Mouse (Mus musculus) embryonic facial prominence, embryonic 13.5 days (tissue): ENCODE results near the gene Gm10803. TPM values are rescaled to one million over a fixed set of nuclear protein-coding genes. Genes with fewer than 3 reads are reported as not detected.

Source experiments
- ATAC-seq: fragments of 200-750 bp; cut with Nextera tagmentation; 2 replicates; pipeline ENCODE4 v1.8.0; 2017; ENCODE audit warnings: low read depth; ENCODE audit not compliant: insufficient number of reproducible peaks, insufficient read depth, low FRiP score, low TSS enrichment
- H3K27ac ChIP-seq: fragments of 300-500 bp; sonication (generic); 2 replicates; pipeline ENCODE4 v1.5.1; 2015; ENCODE audit warnings: moderate library complexity, mild to moderate bottlenecking, inconsistent platforms
- H3K27me3 ChIP-seq: fragments of 300-500 bp; sonication (generic); 2 replicates; pipeline ENCODE4 v1.6.1; 2015; ENCODE audit warnings: mild to moderate bottlenecking, inconsistent platforms
- H3K36me3 ChIP-seq: fragments of 300-500 bp; sonication (generic); 2 replicates; pipeline ENCODE4 v1.6.1; 2015; ENCODE audit warnings: mild to moderate bottlenecking, inconsistent platforms
- H3K4me1 ChIP-seq: fragments of 300-500 bp; sonication (generic); 2 replicates; pipeline ENCODE4 v1.6.1; 2015; ENCODE audit warnings: inconsistent platforms
- H3K4me2 ChIP-seq: fragments of 300-500 bp; sonication (generic); 2 replicates; pipeline ENCODE4 v1.6.1; 2015; ENCODE audit warnings: moderate library complexity, mild to moderate bottlenecking, inconsistent platforms
- H3K4me3 ChIP-seq: fragments of 300-500 bp; sonication (generic); 2 replicates; pipeline ENCODE4 v1.5.1; 2015; ENCODE audit warnings: mild to moderate bottlenecking, inconsistent platforms
- H3K9ac ChIP-seq: fragments of 300-500 bp; sonication (generic); 2 replicates; pipeline ENCODE4 v1.6.1; 2015; ENCODE audit warnings: mild to moderate bottlenecking, inconsistent platforms
- H3K9me3 ChIP-seq: fragments of 300-500 bp; sonication (generic); 2 replicates; pipeline ENCODE4 v1.6.1; 2016; ENCODE audit warnings: inconsistent platforms
- WGBS: fragments of 180-500 bp; shearing (Covaris S2); methylation state at CpG from one replicate; pipeline ENCODE4 v1.1.7; 2015; ENCODE audit warnings: mixed read lengths; 5-methylcytosine and 5-hydroxymethylcytosine counted together
- polyA plus RNA-seq: library from polyadenylated mRNA; unstranded; fragments of >200 nt; fragmentation: Nextera tagmentation; extraction: Ambion mirVana; gene quantifications from 2 replicates; pipeline ENCODE4 v1.2.1, GENCODE M21; 2015

Gene Gm10803
- polyA plus RNA-seq, 1 experiment from 2014 or later: not detected

- no peak overlapping the region for H3K4me2 ChIP-seq
- H3K4me1 ChIP-seq: peaks cover 27% of the 10 kb centered on the region
- no peaks in the 10 kb centered on the region for H3K27me3 ChIP-seq
- H3K9me3 ChIP-seq: no peaks in the 10 kb centered on the region
- H3K4me3 ChIP-seq: no peak overlapping the region
- ATAC-seq: no peak
- H3K27ac ChIP-seq: no peak overlapping the region
- no peak overlapping the region for H3K9ac ChIP-seq
- 71% methylated on average over 2 of the region's 2 CpGs for WGBS
- no peaks in the 10 kb centered on the region for H3K36me3 ChIP-seq
Measured at GRCm38 (mm10) chr2:93541771-93542170, 18.6 kb upstream of the Gm10803 start.

DNA sequence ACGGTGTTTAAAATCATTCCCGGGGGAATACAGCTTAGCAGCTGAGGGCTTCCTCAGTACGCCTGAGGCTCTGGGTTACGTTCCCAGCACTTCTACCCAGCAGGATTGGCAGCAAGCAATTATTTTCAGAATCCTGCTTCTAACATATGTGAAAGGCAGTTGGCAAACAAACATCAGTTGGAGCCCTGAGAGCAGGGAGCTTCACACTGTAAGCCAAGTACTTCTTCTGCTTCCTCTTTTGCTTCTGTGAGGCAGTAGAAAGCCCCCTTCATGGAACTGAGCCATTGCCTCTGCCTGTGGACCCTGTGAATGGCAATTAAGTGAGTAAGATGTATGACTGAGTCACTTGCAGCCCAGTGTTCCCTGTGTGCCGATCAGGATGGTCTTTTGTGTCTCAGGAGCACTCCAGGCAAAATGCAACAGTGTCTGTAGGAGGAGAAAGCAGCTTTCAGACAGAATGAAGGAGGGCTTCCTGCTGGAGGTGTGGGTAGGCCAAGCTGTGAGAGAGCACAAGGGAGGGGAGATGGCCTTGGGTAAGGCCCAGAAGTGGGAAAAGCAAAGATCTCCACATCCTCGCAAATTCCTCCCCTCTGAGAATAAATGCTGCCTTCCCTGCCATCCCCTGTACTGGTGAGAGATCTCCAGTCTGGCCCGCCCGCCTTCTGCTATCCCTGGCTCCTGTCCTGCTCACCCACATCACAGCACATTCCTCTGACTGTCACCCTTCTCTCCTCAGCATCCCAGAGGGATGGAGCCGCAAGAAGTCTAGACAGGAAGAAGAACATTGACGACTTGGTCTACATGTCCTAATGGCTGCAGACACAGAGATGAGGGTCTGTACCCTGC lies 7.5 kb upstream of the Gm10803 start:
- 41% methylated on average over 10 of the region's 10 CpGs for WGBS

DNA sequence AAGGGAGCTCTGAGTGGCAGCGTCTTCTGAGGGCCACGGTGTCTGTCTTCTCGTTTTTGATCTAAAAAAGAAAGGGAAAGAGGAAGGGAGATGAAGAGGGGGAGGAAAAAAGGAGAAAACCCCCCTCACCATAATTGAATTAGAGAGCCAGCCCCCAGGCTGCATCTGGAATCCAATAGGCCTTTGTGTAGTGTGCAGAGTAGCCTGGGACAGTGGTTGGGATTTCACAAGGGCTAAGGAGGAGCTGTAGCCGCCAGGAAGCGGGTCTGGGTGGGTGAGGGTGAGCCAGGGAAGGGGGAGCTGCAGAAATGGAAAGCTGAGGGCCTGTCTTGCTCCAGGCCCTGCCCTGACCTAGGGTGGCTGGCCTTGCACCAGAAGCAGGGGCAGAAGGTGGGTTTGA lies 6.5 kb upstream of the Gm10803 start:
- Histone ChIP-seq H3K36me3 (no peaks in the 10 kb centered on the region), H3K4me2 (0 out of 2 replicates have a peak overlapping the region, but pooled peaks have one; percentile 7), H3K4me3 (no peak overlapping the region), H3K9ac (0 out of 2 replicates have a peak overlapping the region, but pooled peaks have one; percentile 21), H3K9me3 (no peaks in the 10 kb centered on the region), H3K4me1 (peaks cover 35% of the 10 kb centered on the region), H3K27ac (peak overlapping the region; percentile 82), H3K27me3 (no peaks in the 10 kb centered on the region)
- 14% methylated on average over 5 of the region's 5 CpGs for WGBS
- ATAC-seq: no peak

More for the DNA sequence above, 7.5 kb upstream of the Gm10803 start:
- Histone ChIP-seq H3K36me3 (no peaks in the 10 kb centered on the region), H3K9me3 (no peaks in the 10 kb centered on the region), H3K27ac (peak overlapping the region; percentile 82), H3K4me3 (no peak overlapping the region), H3K4me2 (no peak overlapping the region), H3K4me1 (peaks cover 43% of the 10 kb centered on the region), H3K27me3 (no peaks in the 10 kb centered on the region), H3K9ac (no peak overlapping the region)
- no peak for ATAC-seq

- Histone ChIP-seq H3K36me3 (no peaks in the 10 kb centered on the region), H3K27me3 (no peaks in the 10 kb centered on the region), H3K4me3 (no peak overlapping the region), H3K4me1 (peaks cover 38% of the 10 kb centered on the region), H3K9me3 (no peaks in the 10 kb centered on the region), H3K4me2 (no peak overlapping the region), H3K27ac (peak overlapping the region; percentile 40), H3K9ac (no peak overlapping the region)
- WGBS: 31% methylated on average over 6 of the region's 6 CpGs
- ATAC-seq: no peak
Measured at GRCm38 (mm10) chr2:93565647-93566046, 5.3 kb downstream of the Gm10803 start.

DNA sequence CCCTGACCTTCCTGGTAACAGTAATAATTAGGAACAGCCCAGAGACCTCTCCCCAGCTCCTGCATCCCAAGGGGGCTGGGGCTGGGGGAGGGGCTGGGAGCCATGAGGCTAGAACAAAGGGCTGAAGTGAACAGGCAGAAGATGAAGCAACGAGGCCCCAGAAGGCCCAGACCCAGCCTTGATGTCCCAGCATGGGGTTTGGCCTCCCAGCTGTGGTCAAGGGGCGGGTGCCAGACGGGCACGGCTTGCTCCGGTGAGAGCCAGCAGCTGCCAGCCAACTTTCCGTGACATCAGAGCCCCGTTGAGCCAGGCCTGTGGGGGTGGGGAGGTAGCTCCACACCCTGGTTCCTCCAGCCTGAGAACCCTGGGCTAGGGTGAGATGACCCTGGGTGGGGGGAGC lies 7.3 kb downstream of the Gm10803 start:
- no peak overlapping the region for H3K4me2 ChIP-seq
- no peak overlapping the region for H3K4me3 ChIP-seq
- peak overlapping the region; percentile 30 for H3K27ac ChIP-seq
- 30% methylated on average over 7 of the region's 7 CpGs for WGBS
- H3K36me3 ChIP-seq: no peaks in the 10 kb centered on the region
- H3K4me1 ChIP-seq: peaks cover 45% of the 10 kb centered on the region
- no peak overlapping the region for H3K9ac ChIP-seq
- H3K9me3 ChIP-seq: no peaks in the 10 kb centered on the region
- H3K27me3 ChIP-seq: no peaks in the 10 kb centered on the region
- ATAC-seq: no peak

- WGBS: 61% methylated on average over 5 of the region's 5 CpGs
- no peak for ATAC-seq
Measured at GRCm38 (mm10) chr2:93572565-93572964, 12.2 kb downstream of the Gm10803 start.

DNA sequence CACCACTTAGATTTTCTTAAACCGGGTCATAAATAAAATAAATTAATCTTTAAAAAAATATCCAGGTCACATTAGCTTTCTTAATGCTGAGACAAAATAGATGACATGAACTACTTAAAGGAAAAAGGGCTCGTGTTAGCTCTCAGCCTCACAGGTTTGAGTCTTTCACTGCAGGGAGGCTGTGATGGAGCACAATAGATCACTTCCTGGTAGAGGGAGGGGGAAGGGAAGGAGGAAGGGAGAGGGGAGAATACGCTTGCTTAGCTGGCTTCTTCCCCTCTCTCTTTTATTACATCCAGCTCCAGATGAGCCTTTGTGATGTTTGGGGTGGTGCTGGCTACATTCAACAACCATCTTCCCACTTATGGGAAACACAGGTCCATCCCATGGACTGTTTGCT lies 20.9 kb downstream of the Gm10803 start:
- H3K27ac ChIP-seq: no peak overlapping the region
- H3K36me3 ChIP-seq: no peaks in the 10 kb centered on the region
- no peak overlapping the region for H3K9ac ChIP-seq
- no peak for ATAC-seq
- WGBS: 41% methylated on average over 3 of the region's 3 CpGs
- H3K4me1 ChIP-seq: peaks cover 10% of the 10 kb centered on the region; the same call in 1 of the 2 replicates
- H3K9me3 ChIP-seq: no peaks in the 10 kb centered on the region
- no peaks in the 10 kb centered on the region for H3K27me3 ChIP-seq
- H3K4me3 ChIP-seq: no peak overlapping the region
- no peak overlapping the region for H3K4me2 ChIP-seq

More at GRCm38 (mm10) chr2:93572565-93572964, 12.2 kb downstream of the Gm10803 start:
- H3K27me3 ChIP-seq: no peaks in the 10 kb centered on the region
- H3K36me3 ChIP-seq: no peaks in the 10 kb centered on the region
- no peaks in the 10 kb centered on the region for H3K9me3 ChIP-seq
- no peak overlapping the region for H3K9ac ChIP-seq
- H3K4me1 ChIP-seq: peaks cover 27% of the 10 kb centered on the region
- H3K4me2 ChIP-seq: no peak overlapping the region
- H3K27ac ChIP-seq: peak overlapping the region; percentile 28
- H3K4me3 ChIP-seq: no peak overlapping the region

DNA sequence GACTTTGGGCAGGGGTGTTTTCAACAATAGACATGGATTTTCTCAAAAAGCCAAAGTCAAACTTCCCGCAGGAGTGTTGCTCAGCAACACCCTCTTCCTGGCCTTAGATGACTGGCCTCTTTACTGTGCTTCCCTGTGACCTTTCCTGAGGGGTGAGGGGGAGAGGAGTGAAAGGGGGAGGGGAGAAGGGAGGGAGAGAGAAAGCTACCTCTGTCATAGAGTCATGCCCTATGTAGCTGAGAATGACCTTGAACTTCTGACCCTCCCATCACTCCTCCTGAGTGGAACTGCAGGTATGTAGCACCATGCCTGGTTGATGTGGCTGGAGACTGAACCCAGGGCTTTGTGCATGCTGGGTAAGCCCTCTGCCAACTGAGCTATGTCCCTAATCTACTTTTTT lies 25.5 kb downstream of the Gm10803 start:
- Histone ChIP-seq H3K4me3 (no peak overlapping the region), H3K27ac (no peak overlapping the region), H3K4me2 (no peak overlapping the region), H3K27me3 (no peaks in the 10 kb centered on the region), H3K36me3 (no peaks in the 10 kb centered on the region), H3K9ac (no peak overlapping the region), H3K4me1 (peaks cover 26% of the 10 kb centered on the region), H3K9me3 (no peaks in the 10 kb centered on the region)
- no peak for ATAC-seq
- 44% methylated on average over 1 of the region's 1 CpGs for WGBS

DNA sequence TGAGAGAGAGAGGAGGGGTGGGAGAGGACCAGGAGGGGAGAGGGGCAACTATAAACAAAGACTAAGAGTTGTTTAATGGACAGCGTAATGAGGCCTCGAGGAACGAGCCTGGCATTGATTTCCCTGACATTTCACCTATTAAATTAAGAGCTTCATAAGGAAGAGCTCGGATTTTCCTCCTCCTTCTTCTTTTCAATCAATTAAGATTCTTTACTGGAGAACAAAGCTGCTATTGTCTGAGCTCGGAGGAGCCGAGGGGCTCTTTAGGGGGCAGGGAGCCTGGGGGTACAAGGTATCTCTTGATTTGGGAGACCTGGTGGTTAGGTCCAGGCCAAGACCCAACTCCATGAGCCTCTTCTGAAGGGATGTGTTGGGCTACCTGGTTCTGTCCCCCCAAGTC lies 27.1 kb downstream of the Gm10803 start:
- no peaks in the 10 kb centered on the region for H3K9me3 ChIP-seq
- H3K4me1 ChIP-seq: peaks cover 34% of the 10 kb centered on the region
- 18% methylated on average over 6 of the region's 6 CpGs for WGBS
- H3K36me3 ChIP-seq: no peaks in the 10 kb centered on the region
- no peak overlapping the region for H3K4me3 ChIP-seq
- no peaks in the 10 kb centered on the region for H3K27me3 ChIP-seq
- H3K27ac ChIP-seq: peak overlapping the region; percentile 48; the same call in 1 of the 2 replicates
- no peak for ATAC-seq
- H3K9ac ChIP-seq: no peak overlapping the region
- H3K4me2 ChIP-seq: no peak overlapping the region

DNA sequence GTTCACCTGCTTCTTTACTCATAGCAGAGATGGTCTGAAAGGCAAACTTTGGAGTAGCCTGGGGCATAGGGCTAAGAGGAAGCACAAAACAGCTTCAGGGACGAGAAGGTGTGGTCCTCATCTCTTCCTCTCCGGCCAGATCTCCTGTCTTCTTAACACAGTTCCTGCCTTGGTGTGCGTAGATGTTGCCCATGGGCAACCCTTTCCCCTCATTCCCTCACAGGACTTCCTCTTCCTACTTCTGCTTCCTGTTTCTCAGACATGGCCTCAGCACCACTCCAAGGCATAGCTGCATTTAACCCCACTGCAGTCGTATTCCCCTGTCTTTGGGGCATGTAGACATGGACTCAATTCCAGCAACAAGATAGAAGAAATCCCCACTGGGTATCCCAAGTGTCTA lies 29.5 kb downstream of the Gm10803 start:
- Histone ChIP-seq H3K27me3 (no peaks in the 10 kb centered on the region), H3K4me1 (peaks cover 47% of the 10 kb centered on the region), H3K4me2 (no peak overlapping the region), H3K9ac (no peak overlapping the region), H3K27ac (no peak overlapping the region), H3K36me3 (no peaks in the 10 kb centered on the region), H3K4me3 (no peak overlapping the region), H3K9me3 (no peaks in the 10 kb centered on the region)
- WGBS: 77% methylated on average over 4 of the region's 4 CpGs
- ATAC-seq: no peak

DNA sequence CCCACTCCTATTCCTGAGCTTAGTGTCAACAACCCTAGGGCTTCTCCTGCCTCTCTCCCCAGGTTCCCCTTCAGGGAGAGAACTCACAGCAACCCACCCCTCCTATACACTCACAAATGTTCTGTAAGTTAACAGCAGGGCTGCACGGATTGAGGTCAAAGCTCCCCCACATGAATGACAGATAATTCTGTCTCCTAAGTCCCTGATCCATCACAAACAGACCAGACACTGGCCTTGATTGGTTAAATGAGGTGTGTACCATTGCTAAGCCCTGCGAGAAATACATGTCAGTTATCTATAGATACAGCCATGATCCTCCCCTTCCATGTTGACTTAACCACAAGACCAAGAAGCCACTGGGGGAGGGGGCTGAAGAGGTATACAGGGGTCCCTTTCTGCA lies 31.3 kb downstream of the Gm10803 start:
- H3K9ac ChIP-seq: no peak overlapping the region
- no peaks in the 10 kb centered on the region for H3K27me3 ChIP-seq
- WGBS: 31% methylated on average over 2 of the region's 2 CpGs
- H3K4me1 ChIP-seq: peaks cover 50% of the 10 kb centered on the region
- H3K4me2 ChIP-seq: no peak overlapping the region
- no peaks in the 10 kb centered on the region for H3K9me3 ChIP-seq
- peak overlapping the region; percentile 23 for H3K27ac ChIP-seq
- H3K36me3 ChIP-seq: no peaks in the 10 kb centered on the region
- no peak overlapping the region for H3K4me3 ChIP-seq
- no peak for ATAC-seq

- 20% methylated on average over 11 of the region's 11 CpGs for WGBS
- H3K9ac ChIP-seq: no peak overlapping the region
- H3K27ac ChIP-seq: 0 out of 2 replicates have a peak overlapping the region, but pooled peaks have one; percentile 5
- H3K4me3 ChIP-seq: no peak overlapping the region
- H3K4me2 ChIP-seq: no peak overlapping the region
- ATAC-seq: no peak
- no peaks in the 10 kb centered on the region for H3K27me3 ChIP-seq
- peaks cover 49% of the 10 kb centered on the region for H3K4me1 ChIP-seq
- no peaks in the 10 kb centered on the region for H3K9me3 ChIP-seq
- no peaks in the 10 kb centered on the region for H3K36me3 ChIP-seq
Measured at GRCm38 (mm10) chr2:93592164-93592790, 31.9 kb downstream of the Gm10803 start.
